Mouse (Mus musculus) G1E (cell line): ENCODE data around the gene Drp2. TPM values are rescaled to one million over a fixed set of nuclear protein-coding genes. Genes with fewer than 3 reads are reported as not detected.

Experiments used
- ATAC-seq: 2 replicates; pipeline ENCODE4 v1.8.0; 2016; ENCODE audit warnings: mild to moderate bottlenecking; ENCODE audit not compliant: insufficient number of reproducible peaks, poor library complexity, low FRiP score, severe bottlenecking; ENCODE audit errors: extremely low read depth
- DNase-seq: peaks from one replicate; pipeline ENCODE4 v3.0.0; 2012; ENCODE audit warnings: low spot score
- H3K27me3 ChIP-seq: 2 replicates; pipeline ENCODE4 v1.6.1; 2012; ENCODE audit warnings: mild to moderate bottlenecking, low read length, inconsistent platforms; ENCODE audit not compliant: insufficient read depth
- H3K36me3 ChIP-seq: replicated peaks from 2 replicates; pipeline ENCODE3; 2012; ENCODE audit warnings: mild to moderate bottlenecking, inconsistent platforms
- H3K4me1 ChIP-seq: 2 replicates; pipeline ENCODE4 v1.6.1; 2012; ENCODE audit warnings: low read depth, low read length, inconsistent platforms, mixed read lengths; ENCODE audit not compliant: insufficient read depth
- H3K4me3 ChIP-seq: 2 replicates; pipeline ENCODE4 v1.5.1; 2012; ENCODE audit warnings: low read depth, mild to moderate bottlenecking, inconsistent platforms, low read length, moderate library complexity, mixed read lengths
- H3K9me3 ChIP-seq: replicated peaks from 2 replicates; pipeline ENCODE4 v1.6.1; 2012; ENCODE audit warnings: inconsistent platforms
- CTCF ChIP-seq: IDR thresholded peaks from 2 replicates; pipeline ENCODE4 v1.5.1; 2012; ENCODE audit warnings: low read depth, low read length, inconsistent platforms, mixed read lengths
- GATA1 ChIP-seq: IDR thresholded peaks from 2 replicates; pipeline ENCODE4 v1.6.1; 2012; ENCODE audit warnings: borderline replicate concordance, low read length, inconsistent platforms, mixed read lengths
- GATA2 ChIP-seq: IDR thresholded peaks from 2 replicates; pipeline ENCODE4 v1.6.1; 2012; ENCODE audit warnings: low read depth, low read length, inconsistent platforms, borderline replicate concordance
- POLR2AphosphoS5 ChIP-seq: IDR thresholded peaks from 2 replicates; pipeline ENCODE4 v1.6.1; 2012; ENCODE audit warnings: low read depth, low read length, inconsistent platforms; ENCODE audit not compliant: insufficient replicate concordance
- TAL1 ChIP-seq: conservative IDR thresholded peaks from 2 replicates; pipeline ENCODE4 v1.6.1; 2012; ENCODE audit warnings: low read depth, low read length, inconsistent platforms, mixed read lengths
- polyA plus RNA-seq: library from polyadenylated mRNA; stranded (reverse); fragments of >175 nt; gene quantifications from 2 replicates; pipeline ENCODE4 v1.2.3, GENCODE M21; 2012
- total RNA-seq, 2 experiments: library from RNA; stranded (forward) in 1 of 2; stranded (reverse) in 1 of 2; fragments of 200-1000 nt in 1 of 2; fragments of >200 nt in 1 of 2; fragmentation: Nextera tagmentation in 1 of 2; gene quantifications; 2 replicates each; pipeline ENCODE4 v1.2.3; 2014 to 2017

Gene Drp2
- total and polyA plus RNA-seq, 3 experiments = 0.04 to 0.98 (median 0.22) TPM

DNA sequence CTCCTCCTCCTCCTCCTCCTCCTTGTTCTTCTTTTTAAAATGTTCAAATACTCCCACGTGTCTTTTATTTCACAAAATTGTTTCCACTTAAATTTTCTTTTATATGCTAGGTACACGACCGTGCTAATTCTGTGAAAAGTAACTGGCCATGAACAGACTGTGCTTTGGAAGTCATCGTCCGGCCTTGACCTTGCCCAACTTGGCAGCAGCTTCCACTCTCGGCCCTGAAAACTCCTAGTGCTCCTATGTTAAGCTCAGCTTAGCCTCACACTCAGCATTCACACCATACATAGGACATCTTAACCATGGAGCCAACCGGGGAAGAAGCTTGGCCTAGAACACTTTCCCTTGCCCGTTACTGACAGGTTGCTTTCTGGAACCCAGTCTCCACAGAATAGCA, 96.3 kb downstream of the Drp2 start:
- no peak overlapping the region for H3K4me3 ChIP-seq
- no peak for DNase-seq

More for the DNA sequence above, 96.3 kb downstream of the Drp2 start:
- no peaks in the 10 kb centered on the region for H3K36me3 ChIP-seq
- no peaks in the 10 kb centered on the region for H3K4me1 ChIP-seq
- H3K9me3 ChIP-seq = no peaks in the 10 kb centered on the region
- TF ChIP-seq POLR2AphosphoS5 (no peak), GATA1 (no peak), GATA2 (no peak), TAL1 (no peak), CTCF (no peak)
- no peaks in the 10 kb centered on the region; the same call in 1 of the 2 replicates for H3K27me3 ChIP-seq
- no peak for ATAC-seq

Other genes starting within 250 kb of the Drp2 start
- 0.30 and 1.2 TPM in 2 replicates for gene Xkrx, start 242.5 kb upstream of the Drp2 start, total RNA-seq (2014; fragmentation: Nextera tagmentation)
- gene Xkrx, start 242.5 kb upstream of the Drp2 start, total RNA-seq (2017) = 0.17 and 0.22 TPM in 2 replicates
- gene Xkrx, start 242.5 kb upstream of the Drp2 start, polyA plus RNA-seq = not detected in 2 replicates
- not detected in 2 replicates for gene Arl13a, start 217.1 kb upstream of the Drp2 start, total RNA-seq (2014; fragmentation: Nextera tagmentation)
- gene Arl13a, start 217.1 kb upstream of the Drp2 start, total RNA-seq (2017) = not detected in 2 replicates
- gene Arl13a, start 217.1 kb upstream of the Drp2 start, polyA plus RNA-seq = not detected in 2 replicates
- gene Nox1, start 182.6 kb upstream of the Drp2 start, total RNA-seq (2014; fragmentation: Nextera tagmentation) = not detected in 2 replicates
- gene Nox1, start 182.6 kb upstream of the Drp2 start, total RNA-seq (2017) = 0.16 and 0.23 TPM in 2 replicates
- not detected in 2 replicates for gene Nox1, start 182.6 kb upstream of the Drp2 start, polyA plus RNA-seq
- gene Trmt2b, start 127.6 kb upstream of the Drp2 start, total RNA-seq (2014; fragmentation: Nextera tagmentation) = 27.0 and 34.8 TPM in 2 replicates
- gene Trmt2b, start 127.6 kb upstream of the Drp2 start, total RNA-seq (2017) = 37.5 and 39.2 TPM in 2 replicates
- 0.89 and 1.6 TPM in 2 replicates for gene Trmt2b, start 127.6 kb upstream of the Drp2 start, polyA plus RNA-seq
- not detected in 2 replicates for gene Tmem35a, start 109.3 kb upstream of the Drp2 start, total RNA-seq (2014; fragmentation: Nextera tagmentation)
- 0.06 TPM in 1 of 2 replicates, not detected in the other for gene Tmem35a, start 109.3 kb upstream of the Drp2 start, total RNA-seq (2017)
- not detected in 2 replicates for gene Tmem35a, start 109.3 kb upstream of the Drp2 start, polyA plus RNA-seq
- gene Cenpi, start 96.5 kb upstream of the Drp2 start, total RNA-seq (2014; fragmentation: Nextera tagmentation) = 37.9 and 45.8 TPM in 2 replicates
- 42.6 and 44.7 TPM in 2 replicates for gene Cenpi, start 96.5 kb upstream of the Drp2 start, total RNA-seq (2017)
- 0.47 and 0.86 TPM in 2 replicates for gene Cenpi, start 96.5 kb upstream of the Drp2 start, polyA plus RNA-seq
- not detected in 2 replicates for gene Taf7l, start 71.9 kb downstream of the Drp2 start, total RNA-seq (2014; fragmentation: Nextera tagmentation)
- not detected in 2 replicates for gene Taf7l, start 71.9 kb downstream of the Drp2 start, total RNA-seq (2017)
- gene Taf7l, start 71.9 kb downstream of the Drp2 start, polyA plus RNA-seq = not detected in 2 replicates
- gene Timm8a1, start 137.3 kb downstream of the Drp2 start, total RNA-seq (2014; fragmentation: Nextera tagmentation) = 28.7 and 31.9 TPM in 2 replicates
- 176 and 206 TPM in 2 replicates for gene Timm8a1, start 137.3 kb downstream of the Drp2 start, total RNA-seq (2017)
- gene Timm8a1, start 137.3 kb downstream of the Drp2 start, polyA plus RNA-seq = 4.8 and 6.5 TPM in 2 replicates
- 46.2 and 48.8 TPM in 2 replicates for gene Btk, start 179.0 kb downstream of the Drp2 start, total RNA-seq (2014; fragmentation: Nextera tagmentation)
- 43.5 and 62.8 TPM in 2 replicates for gene Btk, start 179.0 kb downstream of the Drp2 start, total RNA-seq (2017)
- 4.9 and 10.9 TPM in 2 replicates for gene Btk, start 179.0 kb downstream of the Drp2 start, polyA plus RNA-seq
- gene Rpl36a, start 181.1 kb downstream of the Drp2 start, total RNA-seq (2014; fragmentation: Nextera tagmentation) = 580 and 621 TPM in 2 replicates
- gene Rpl36a, start 181.1 kb downstream of the Drp2 start, total RNA-seq (2017) = 2,759 and 2,840 TPM in 2 replicates
- gene Rpl36a, start 181.1 kb downstream of the Drp2 start, polyA plus RNA-seq = 125 and 151 TPM in 2 replicates
- 10.7 and 11.7 TPM in 2 replicates for gene Gla, start 196.6 kb downstream of the Drp2 start, total RNA-seq (2014; fragmentation: Nextera tagmentation)
- gene Gla, start 196.6 kb downstream of the Drp2 start, total RNA-seq (2017) = 12.8 and 16.0 TPM in 2 replicates
- gene Gla, start 196.6 kb downstream of the Drp2 start, polyA plus RNA-seq = 0.24 and 0.34 TPM in 2 replicates
- 73.1 and 89.1 TPM in 2 replicates for gene Hnrnph2, start 196.6 kb downstream of the Drp2 start, total RNA-seq (2014; fragmentation: Nextera tagmentation)
- 180 and 195 TPM in 2 replicates for gene Hnrnph2, start 196.6 kb downstream of the Drp2 start, total RNA-seq (2017)
- 13.1 and 21.1 TPM in 2 replicates for gene Hnrnph2, start 196.6 kb downstream of the Drp2 start, polyA plus RNA-seq